Mouse (Mus musculus) E14TG2a.4 (cell line): ENCODE data around the gene Eri3.

Experiments
- H3K27me3 ChIP-seq: 2 replicates; pipeline ENCODE4 v1.6.1; 2014; ENCODE audit warnings: low read length, control low read depth; ENCODE audit not compliant: insufficient read depth
- H3K36me3 ChIP-seq: 2 replicates; pipeline ENCODE4 v1.6.1; 2014; ENCODE audit warnings: low read length, control low read depth; ENCODE audit not compliant: insufficient read depth
- H3K4me1 ChIP-seq: replicated peaks from 2 replicates; pipeline ENCODE4 v1.6.1; 2014; ENCODE audit warnings: low read depth, low read length, control low read depth
- H3K4me3 ChIP-seq: replicated peaks from 2 replicates; pipeline ENCODE4 v1.5.1; 2014; ENCODE audit warnings: mild to moderate bottlenecking, low read length
- H3K9me3 ChIP-seq: 2 replicates; pipeline ENCODE4 v1.6.1; 2014; ENCODE audit warnings: low read length, control low read depth
- CTCF ChIP-seq: conservative IDR thresholded peaks from 2 replicates; pipeline ENCODE4 v1.5.1; 2014; ENCODE audit warnings: low read length
- NANOG ChIP-seq: IDR thresholded peaks from 2 replicates; pipeline ENCODE4 v1.6.1; 2014; ENCODE audit warnings: borderline replicate concordance, low read length, mixed read lengths
- POU5F1 ChIP-seq: IDR thresholded peaks from 2 replicates; pipeline ENCODE4 v1.6.1; 2014; ENCODE audit warnings: low read length, borderline replicate concordance

Eri3 gene

GRCm38 (mm10) chr4:117665531-117665930 is 115.4 kb downstream of the Eri3 start:
- no peaks in the 10 kb centered on the region for H3K27me3 ChIP-seq
- H3K4me1 ChIP-seq = no peaks in the 10 kb centered on the region; the same call in 1 of the 2 replicates
- TF ChIP-seq NANOG (no peak), CTCF (no peak), POU5F1 (no peak)
- no peaks in the 10 kb centered on the region for H3K9me3 ChIP-seq
- H3K36me3 ChIP-seq = peaks cover 47% of the 10 kb centered on the region
- no peak overlapping the region for H3K4me3 ChIP-seq

GRCm38 (mm10) chr4:117666054-117666453 is 115.9 kb downstream of the Eri3 start:
- TF ChIP-seq NANOG (no peak), POU5F1 (no peak), CTCF (no peak)
- H3K9me3 ChIP-seq = no peaks in the 10 kb centered on the region

GRCm38 (mm10) chr4:117669874-117670273 is 119.7 kb downstream of the Eri3 start:
- TF ChIP-seq CTCF (no peak), POU5F1 (no peak), NANOG (no peak)
- Histone ChIP-seq H3K9me3 (no peaks in the 10 kb centered on the region), H3K4me1 (peaks cover 31% of the 10 kb centered on the region), H3K27me3 (no peaks in the 10 kb centered on the region), H3K36me3 (peaks cover 42% of the 10 kb centered on the region), H3K4me3 (no peak overlapping the region)

More at GRCm38 (mm10) chr4:117666054-117666453, 115.9 kb downstream of the Eri3 start:
- Histone ChIP-seq H3K4me1 (no peaks in the 10 kb centered on the region; the same call in 1 of the 2 replicates), H3K36me3 (peaks cover 44% of the 10 kb centered on the region), H3K27me3 (no peaks in the 10 kb centered on the region), H3K4me3 (no peak overlapping the region)

- Histone ChIP-seq H3K36me3 (peaks cover 59% of the 10 kb centered on the region), H3K27me3 (no peaks in the 10 kb centered on the region), H3K4me1 (peaks cover 47% of the 10 kb centered on the region), H3K9me3 (no peaks in the 10 kb centered on the region), H3K4me3 (no peak overlapping the region)
- TF ChIP-seq POU5F1 (no peak), CTCF (no peak), NANOG (no peak)
Measured at GRCm38 (mm10) chr4:117672042-117672441, 121.9 kb downstream of the Eri3 start.

GRCm38 (mm10) chr4:117673901-117674300 is 123.7 kb downstream of the Eri3 start:
- H3K9me3 ChIP-seq = no peaks in the 10 kb centered on the region
- peaks cover 77% of the 10 kb centered on the region for H3K36me3 ChIP-seq
- H3K27me3 ChIP-seq = no peaks in the 10 kb centered on the region
- peaks cover 47% of the 10 kb centered on the region for H3K4me1 ChIP-seq
- TF ChIP-seq POU5F1 (no peak), NANOG (no peak), CTCF (no peak)
- no peak overlapping the region for H3K4me3 ChIP-seq

- TF ChIP-seq NANOG (no peak), POU5F1 (no peak), CTCF (peak; percentile 75)
- peaks cover 85% of the 10 kb centered on the region for H3K36me3 ChIP-seq
- H3K27me3 ChIP-seq = no peaks in the 10 kb centered on the region
- H3K4me1 ChIP-seq = peaks cover 55% of the 10 kb centered on the region
- no peak overlapping the region for H3K4me3 ChIP-seq
- no peaks in the 10 kb centered on the region for H3K9me3 ChIP-seq
Measured at GRCm38 (mm10) chr4:117676903-117677302, 126.7 kb downstream of the Eri3 start.

GRCm38 (mm10) chr4:117680963-117681362 is 130.8 kb downstream of the Eri3 start:
- Histone ChIP-seq H3K36me3 (peaks cover 52% of the 10 kb centered on the region), H3K4me3 (peak overlapping the region; percentile 96), H3K27me3 (no peaks in the 10 kb centered on the region), H3K9me3 (peaks cover 9% of the 10 kb centered on the region; the same call in 1 of the 2 replicates), H3K4me1 (peaks cover 19% of the 10 kb centered on the region)
- TF ChIP-seq CTCF = 0 out of 2 replicates have a peak, but pooled peaks have one; percentile 5
- TF ChIP-seq NANOG = no peak

- peaks cover 15% of the 10 kb centered on the region for H3K4me1 ChIP-seq
- H3K27me3 ChIP-seq = no peaks in the 10 kb centered on the region
- peaks cover 14% of the 10 kb centered on the region; the same call in 1 of the 2 replicates for H3K9me3 ChIP-seq
- peak within 1 kb of the TSS; percentile 96 for H3K4me3 ChIP-seq
- H3K36me3 ChIP-seq = peaks cover 42% of the 10 kb centered on the region
- no peak for TF ChIP-seq CTCF
Measured at GRCm38 (mm10) chr4:117681931-117682461, 131.8 kb downstream of the Eri3 start, which contains the start of gene Dmap1. Dmap1 (minus strand) TSS chr4:117682273.

GRCm38 (mm10) chr4:117682463-117682862 is 132.3 kb downstream of the Eri3 start:
- Histone ChIP-seq H3K9me3 (peaks cover 15% of the 10 kb centered on the region; the same call in 1 of the 2 replicates), H3K36me3 (peaks cover 37% of the 10 kb centered on the region), H3K4me1 (peaks cover 15% of the 10 kb centered on the region), H3K4me3 (peak overlapping the region; percentile 96), H3K27me3 (no peaks in the 10 kb centered on the region)
- TF ChIP-seq CTCF = no peak
- TF ChIP-seq NANOG = no peak
- no peak for TF ChIP-seq POU5F1

GRCm38 (mm10) chr4:117683048-117683768 is 133.0 kb downstream of the Eri3 start:
- Histone ChIP-seq H3K27me3 (no peaks in the 10 kb centered on the region), H3K36me3 (peaks cover 30% of the 10 kb centered on the region), H3K4me3 (no peak overlapping the region), H3K4me1 (peaks cover 15% of the 10 kb centered on the region), H3K9me3 (peaks cover 23% of the 10 kb centered on the region)
- TF ChIP-seq NANOG (no peak), POU5F1 (no peak), CTCF (no peak)
